Comparison of ENCODE assay signal across 9 mouse cellular contexts in the genomic region with DNA sequence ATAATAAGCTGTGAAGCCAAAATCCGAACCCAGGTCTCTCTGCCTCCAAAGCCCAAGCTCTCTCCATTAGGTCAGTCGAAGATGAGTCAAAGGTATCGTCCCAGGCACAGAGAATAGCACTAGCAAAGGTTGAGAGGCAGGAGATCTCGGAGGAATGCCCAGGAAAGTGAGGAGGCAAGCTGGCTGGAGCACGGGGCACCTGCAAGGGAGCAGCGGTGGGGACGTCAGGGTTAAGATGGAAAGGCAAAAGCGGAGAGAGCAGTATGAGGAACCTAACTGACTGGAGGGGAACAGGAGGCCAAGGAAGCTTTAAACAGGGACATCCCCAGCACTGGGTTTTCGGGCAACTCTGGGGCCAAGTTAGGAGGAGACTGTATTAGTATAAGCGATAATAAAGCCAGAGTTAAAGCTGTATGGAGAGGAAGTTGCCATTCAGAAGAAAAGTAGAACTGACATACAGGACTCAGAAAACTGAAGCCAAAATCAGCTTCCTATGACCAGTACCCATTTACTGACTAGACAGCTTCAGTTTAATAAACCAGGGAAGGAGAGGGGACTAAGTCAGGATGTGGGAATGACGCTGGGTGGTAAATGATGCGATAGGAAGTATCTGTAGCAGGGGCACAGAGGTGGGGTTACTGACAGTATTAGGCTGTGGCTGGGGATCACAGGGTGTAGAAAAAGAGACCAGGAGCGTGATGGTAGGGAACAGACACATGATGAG. TPM values are rescaled to one million over a fixed set of nuclear protein-coding genes. Genes with fewer than 3 reads are reported as not detected.
DNase-seq lines count a peak whose midpoint lies in the region; ATAC-seq and TF ChIP-seq lines count a peak whose summit lies in the region.
"Had no signal": no experiment of that assay in that cellular context is flagged by ENCODE, and none has a peak within 500 bp of the region (broad histone marks: within the 10 kb centered on the region; RNA-seq: fewer than 3 reads in every experiment).

No protein-coding gene starts in this region.

- H3K27ac ChIP-seq in heart, embryonic 14.5 days (replicated peaks in 1 of 2; ENCODE audit: control insufficient read depth in 1 of 2, insufficient read depth in 1 of 2, low read depth in 2 of 2, low read length in 2 of 2): peak overlapping the region; percentile 79 to 100
- 0 out of 2 replicates have a peak overlapping the region, but pooled peaks have one; percentile 14 for H3K27ac ChIP-seq in ES-Bruce4 (ENCODE audit: insufficient read depth, low read length)
- no peak overlapping the region for H3K27ac ChIP-seq in hindbrain, embryonic 13.5 days
- H3K27ac ChIP-seq in midbrain, embryonic 12.5 days (replicated peaks): no peak overlapping the region

- peaks cover 42% of the 10 kb centered on the region for H3K36me3 ChIP-seq in heart, embryonic 14.5 days (ENCODE audit: control insufficient read depth, insufficient read depth, low read length)
- peaks cover 15% of the 10 kb centered on the region for H3K36me3 ChIP-seq in ES-Bruce4 (ENCODE audit: control insufficient read depth, insufficient read depth, low read length, poor library complexity, severe bottlenecking)
- peaks cover 32% of the 10 kb centered on the region for H3K36me3 ChIP-seq in hindbrain, embryonic 13.5 days
- H3K36me3 ChIP-seq in midbrain, embryonic 12.5 days: peaks cover 23% of the 10 kb centered on the region

- peak overlapping the region; percentile 99 for H3K9ac ChIP-seq in heart, embryonic 14.5 days (ENCODE audit: low read length)
- H3K9ac ChIP-seq in ES-Bruce4 (ENCODE audit: low read depth, poor library complexity, severe bottlenecking): 0 out of 2 replicates have a peak overlapping the region, but pooled peaks have one; percentile 12
- peak overlapping the region; percentile 59 for H3K9ac ChIP-seq in hindbrain, embryonic 13.5 days
- H3K9ac ChIP-seq in midbrain, embryonic 12.5 days (replicated peaks): peak overlapping the region; percentile 28; the same call in 1 of the 2 replicates

- TF ChIP-seq CTCF in ES-Bruce4 (IDR thresholded peaks at IDR 0.05; ENCODE audit: low read depth, low read length): no peak

- H3K9me3 ChIP-seq in heart, embryonic 14.5 days (ENCODE audit: control insufficient read depth, low read length): no peaks in the 10 kb centered on the region
- H3K9me3 ChIP-seq in ES-Bruce4 (replicated peaks; ENCODE audit: control insufficient read depth, insufficient read depth, low read length, poor library complexity, severe bottlenecking): no peaks in the 10 kb centered on the region
- no peaks in the 10 kb centered on the region for H3K9me3 ChIP-seq in hindbrain, embryonic 13.5 days
- H3K9me3 ChIP-seq in midbrain, embryonic 12.5 days: no peaks in the 10 kb centered on the region

- no peak for TF ChIP-seq POLR2A in ES-Bruce4 (IDR thresholded peaks at IDR 0.05; ENCODE audit: insufficient read depth, low read length)

- no peak for ATAC-seq in heart, embryonic 14.5 days (ENCODE audit: insufficient number of reproducible peaks, insufficient read depth, low FRiP score, low read depth)
- no peak for ATAC-seq in hindbrain, embryonic 13.5 days (ENCODE audit: low FRiP score)
- no peak for ATAC-seq in midbrain, embryonic 12.5 days (ENCODE audit: low FRiP score, low read depth)
- no peak for ATAC-seq in megakaryocyte progenitor cell, adult 5-6 weeks (replicated peaks; ENCODE audit: poor library complexity)

- TF ChIP-seq EP300 in ES-Bruce4 (IDR thresholded peaks at IDR 0.05; ENCODE audit: insufficient read depth, low read depth, low read length): no peak

- H3K4me3 ChIP-seq in heart, embryonic 14.5 days (ENCODE audit: control insufficient read depth in 1 of 2, insufficient read depth in 1 of 2, low read depth in 1 of 2, low read length in 2 of 2): peak overlapping the region; percentile 41 to 93
- H3K4me3 ChIP-seq in ES-Bruce4 (ENCODE audit: low read depth, low read length): no peak overlapping the region
- no peak overlapping the region for H3K4me3 ChIP-seq in hindbrain, embryonic 13.5 days
- no peak overlapping the region for H3K4me3 ChIP-seq in midbrain, embryonic 12.5 days

- no peaks in the 10 kb centered on the region for H3K27me3 ChIP-seq in heart, embryonic 14.5 days (ENCODE audit: control insufficient read depth, insufficient read depth, low read length)
- H3K27me3 ChIP-seq in ES-Bruce4 (ENCODE audit: control insufficient read depth, insufficient read depth, low read length, poor library complexity, severe bottlenecking): no peaks in the 10 kb centered on the region
- no peaks in the 10 kb centered on the region for H3K27me3 ChIP-seq in hindbrain, embryonic 13.5 days
- no peaks in the 10 kb centered on the region for H3K27me3 ChIP-seq in midbrain, embryonic 12.5 days

- peak overlapping the region; percentile 88 for H3K4me2 ChIP-seq in heart, embryonic 14.5 days (ENCODE audit: low read length)
- peak overlapping the region; percentile 92 for H3K4me2 ChIP-seq in hindbrain, embryonic 13.5 days
- no peak overlapping the region for H3K4me2 ChIP-seq in midbrain, embryonic 12.5 days (replicated peaks)

- peaks cover 39 to 58% of the 10 kb centered on the region in 2 experiments for H3K4me1 ChIP-seq in heart, embryonic 14.5 days (ENCODE audit: control insufficient read depth in 2 of 2, insufficient read depth in 2 of 2, low read length in 2 of 2)
- H3K4me1 ChIP-seq in ES-Bruce4 (ENCODE audit: control insufficient read depth, insufficient read depth, low read length): peaks cover 12% of the 10 kb centered on the region
- peaks cover 55% of the 10 kb centered on the region for H3K4me1 ChIP-seq in hindbrain, embryonic 13.5 days (replicated peaks)
- H3K4me1 ChIP-seq in midbrain, embryonic 12.5 days: peaks cover 49% of the 10 kb centered on the region

- 49% methylated on average over 13 of the region's 13 CpGs for WGBS in heart, embryonic 14.5 days
- 80% methylated on average over 13 of the region's 13 CpGs for WGBS in hindbrain, embryonic 13.5 days
- WGBS in midbrain, embryonic 12.5 days: 83% methylated on average over 13 of the region's 13 CpGs

- no peak for DNase-seq in heart, postnatal 4 days
- DNase-seq in adrenal gland, postnatal 14 days: no peak
- DNase-seq in adrenal gland, adult 2 months: no peak

RNA-seq across cellular contexts. Expression of gene Creb3, which starts 2.5 kb away (rescaled TPM):
- polyA plus RNA-seq in heart, embryonic 14.5 days (2014; fragmentation: Nextera tagmentation; extraction: Ambion mirVana): 57.3 and 62.3 TPM in 2 replicates
- 10 to 100 TPM; 53.2 to 53.4 TPM for total RNA-seq in heart, postnatal 4 days (2021)
- 24.0 and 24.4 TPM in 2 replicates for polyA plus RNA-seq in ES-Bruce4 (2011; ENCODE audit: insufficient read depth, insufficient read length, low read depth, missing spikeins)
- 79.3 and 80.9 TPM in 2 replicates for polyA plus RNA-seq in hindbrain, embryonic 13.5 days (2015; fragmentation: Nextera tagmentation; extraction: Ambion mirVana)
- 48.8 and 64.1 TPM in 2 replicates for polyA plus RNA-seq in midbrain, embryonic 12.5 days (2016; fragmentation: Nextera tagmentation; extraction: Ambion mirVana)
- total RNA-seq in adrenal gland, postnatal 14 days (2021): 108 and 117 TPM in 2 replicates
- total RNA-seq in adrenal gland, adult 2 months (2021): 100 to 1,000 TPM; 123 to 178 TPM
- 178 and 207 TPM in 2 replicates for polyA plus RNA-seq in adrenal gland, adult 2 months (2012; rRNA removed)
- total RNA-seq in megakaryocyte progenitor cell, adult 5-6 weeks (2015): 8.9 and 10.3 TPM in 2 replicates
- 41.6 and 64.7 TPM in 2 replicates for total RNA-seq in megakaryocyte progenitor cell, adult 5-6 weeks (2017)

RNA-seq across cellular contexts. Expression of gene Tln1, which starts 2.8 kb away (rescaled TPM):
- 77.5 and 90.9 TPM in 2 replicates for polyA plus RNA-seq in heart, embryonic 14.5 days (2014; fragmentation: Nextera tagmentation; extraction: Ambion mirVana)
- total RNA-seq in heart, postnatal 4 days (2021): 100 to 1,000 TPM; 184 to 187 TPM
- polyA plus RNA-seq in ES-Bruce4 (2011; ENCODE audit: insufficient read depth, insufficient read length, low read depth, missing spikeins): 92.5 and 97.2 TPM in 2 replicates
- polyA plus RNA-seq in hindbrain, embryonic 13.5 days (2015; fragmentation: Nextera tagmentation; extraction: Ambion mirVana): 64.5 and 66.2 TPM in 2 replicates
- 64.5 and 64.6 TPM in 2 replicates for polyA plus RNA-seq in midbrain, embryonic 12.5 days (2016; fragmentation: Nextera tagmentation; extraction: Ambion mirVana)
- 201 and 213 TPM in 2 replicates for total RNA-seq in adrenal gland, postnatal 14 days (2021)
- total RNA-seq in adrenal gland, adult 2 months (2021): 100 to 1,000 TPM; 167 to 207 TPM
- 132 and 174 TPM in 2 replicates for polyA plus RNA-seq in adrenal gland, adult 2 months (2012; rRNA removed)
- 125 and 138 TPM in 2 replicates for total RNA-seq in megakaryocyte progenitor cell, adult 5-6 weeks (2015)
- total RNA-seq in megakaryocyte progenitor cell, adult 5-6 weeks (2017): 167 and 253 TPM in 2 replicates

RNA-seq across cellular contexts. Expression of gene Rgp1, which starts 18.8 kb away (rescaled TPM):
- polyA plus RNA-seq in heart, embryonic 14.5 days (2014; fragmentation: Nextera tagmentation; extraction: Ambion mirVana): 18.3 and 24.9 TPM in 2 replicates
- 10 to 100 TPM; 38.6 to 39.1 TPM for total RNA-seq in heart, postnatal 4 days (2021)
- 27.9 and 30.9 TPM in 2 replicates for polyA plus RNA-seq in ES-Bruce4 (2011; ENCODE audit: insufficient read depth, insufficient read length, low read depth, missing spikeins)
- 29.0 and 31.5 TPM in 2 replicates for polyA plus RNA-seq in hindbrain, embryonic 13.5 days (2015; fragmentation: Nextera tagmentation; extraction: Ambion mirVana)
- polyA plus RNA-seq in midbrain, embryonic 12.5 days (2016; fragmentation: Nextera tagmentation; extraction: Ambion mirVana): 31.8 and 37.2 TPM in 2 replicates
- total RNA-seq in adrenal gland, postnatal 14 days (2021): 43.3 and 52.6 TPM in 2 replicates
- 10 to 100 TPM; 47.1 to 50.7 TPM for total RNA-seq in adrenal gland, adult 2 months (2021)
- polyA plus RNA-seq in adrenal gland, adult 2 months (2012; rRNA removed): 50.1 and 57.4 TPM in 2 replicates
- 20.6 and 23.3 TPM in 2 replicates for total RNA-seq in megakaryocyte progenitor cell, adult 5-6 weeks (2015)
- 8.7 and 14.5 TPM in 2 replicates for total RNA-seq in megakaryocyte progenitor cell, adult 5-6 weeks (2017)

RNA-seq across cellular contexts. Expression of gene Gba2, which starts 19.0 kb away (rescaled TPM):
- polyA plus RNA-seq in heart, embryonic 14.5 days (2014; fragmentation: Nextera tagmentation; extraction: Ambion mirVana): 16.5 and 16.7 TPM in 2 replicates
- 10 to 100 TPM; 17.7 to 17.8 TPM for total RNA-seq in heart, postnatal 4 days (2021)
- polyA plus RNA-seq in ES-Bruce4 (2011; ENCODE audit: insufficient read depth, insufficient read length, low read depth, missing spikeins): 6.6 and 8.9 TPM in 2 replicates
- 53.6 and 53.8 TPM in 2 replicates for polyA plus RNA-seq in hindbrain, embryonic 13.5 days (2015; fragmentation: Nextera tagmentation; extraction: Ambion mirVana)
- 49.2 and 52.6 TPM in 2 replicates for polyA plus RNA-seq in midbrain, embryonic 12.5 days (2016; fragmentation: Nextera tagmentation; extraction: Ambion mirVana)
- total RNA-seq in adrenal gland, postnatal 14 days (2021): 11.7 and 15.0 TPM in 2 replicates
- 10 to 100 TPM in 1 of 2 experiments, 1 to 10 TPM in 1; 6.8 to 13.0 TPM for total RNA-seq in adrenal gland, adult 2 months (2021)
- polyA plus RNA-seq in adrenal gland, adult 2 months (2012; rRNA removed): 13.4 and 13.9 TPM in 2 replicates
- total RNA-seq in megakaryocyte progenitor cell, adult 5-6 weeks (2015): 4.8 and 9.3 TPM in 2 replicates
- total RNA-seq in megakaryocyte progenitor cell, adult 5-6 weeks (2017): 7.2 and 8.1 TPM in 2 replicates

RNA-seq across cellular contexts. Expression of gene Msmp, which starts 24.6 kb away (rescaled TPM):
- 0.36 TPM in 1 of 2 replicates, not detected in the other for polyA plus RNA-seq in heart, embryonic 14.5 days (2014; fragmentation: Nextera tagmentation; extraction: Ambion mirVana)
- total RNA-seq in heart, postnatal 4 days (2021): under 1 TPM in 1 of 2 experiments, not detected in 1; 0.52 TPM
- polyA plus RNA-seq in ES-Bruce4 (2011; ENCODE audit: insufficient read depth, insufficient read length, low read depth, missing spikeins): not detected in 2 replicates
- polyA plus RNA-seq in hindbrain, embryonic 13.5 days (2015; fragmentation: Nextera tagmentation; extraction: Ambion mirVana): 2.6 TPM in 1 of 2 replicates, not detected in the other
- 0.51 and 1.8 TPM in 2 replicates for polyA plus RNA-seq in midbrain, embryonic 12.5 days (2016; fragmentation: Nextera tagmentation; extraction: Ambion mirVana)
- total RNA-seq in adrenal gland, postnatal 14 days (2021): 2.1 and 2.3 TPM in 2 replicates
- total RNA-seq in adrenal gland, adult 2 months (2021): 1 to 10 TPM; 1.2 to 3.0 TPM
- 0.94 and 1.5 TPM in 2 replicates for polyA plus RNA-seq in adrenal gland, adult 2 months (2012; rRNA removed)
- total RNA-seq in megakaryocyte progenitor cell, adult 5-6 weeks (2015): not detected in 2 replicates
- not detected in 2 replicates for total RNA-seq in megakaryocyte progenitor cell, adult 5-6 weeks (2017)
- polyA plus RNA-seq: large intestine, adult 2 months had no signal

Comparison
In these comparisons a context has a peak if more than half of its experiments do, and no peak if none do; other contexts are left out.
1. H3K27ac ChIP-seq: peak in heart, embryonic 14.5 days (2 of 2) and ES-Bruce4 (single experiment); none in hindbrain, embryonic 13.5 days (single experiment) and midbrain, embryonic 12.5 days (single experiment).
2. H3K4me3 ChIP-seq: peak in heart, embryonic 14.5 days (2 of 2); none in ES-Bruce4 (single experiment), hindbrain, embryonic 13.5 days (single experiment) and midbrain, embryonic 12.5 days (single experiment).
3. H3K9ac ChIP-seq: peak in every context shown above with its lines; median percentile 99 in heart, embryonic 14.5 days; 59 in hindbrain, embryonic 13.5 days; 28 in midbrain, embryonic 12.5 days; 12 in ES-Bruce4.